Mouse (Mus musculus): ENCODE data around the gene Skint7. TPM values are rescaled to one million over a fixed set of nuclear protein-coding genes. Genes with fewer than 3 reads are reported as not detected.
"Not testable (repeated sequence)": the region's sequence is repeated elsewhere in the genome, so short reads cannot be mapped to it uniquely, and the experiment has no call there.

Gene Skint7
- not detected for total RNA-seq (2021)
- long read RNA-seq, experiment 1 = 0 reads
- long read RNA-seq, experiment 2 = 0 reads

GRCm38 (mm10) chr4:111972623-111973022, at the start of gene Skint7:
TSS of gene Skint7 (plus strand) at chr4:111972923.
- DNase-seq = no peak
- intact Hi-C loops (cut with DNase I) = no loop called here

GRCm38 (mm10) chr4:111961309-111961708, 11.4 kb upstream of the Skint7 start:
- intact Hi-C loops (cut with DNase I) = no loop called here
- no peak for DNase-seq

GRCm38 (mm10) chr4:111963241-111963640, 9.5 kb upstream of the Skint7 start:
- DNase-seq; intact Hi-C loops (cut with DNase I): not testable (repeated sequence)

GRCm38 (mm10) chr4:111963669-111964068, 9.1 kb upstream of the Skint7 start:
- DNase-seq = no peak
- intact Hi-C loops (cut with DNase I) = no loop called here

- no peak for DNase-seq
- intact Hi-C loops (cut with DNase I) = no loop called here
These were observed 33.2 kb downstream of the Skint7 start, which contains the start of gene Skint1 for GRCm38 (mm10) chr4:112005969-112006368. TSS of gene Skint1 (plus strand) at chr4:112006269.

Other genes with a start within 250 kb of the Skint7 start
- under 1 TPM in 1 of 2 experiments, not detected in 1; 0.41 TPM for gene Slc5a9, start 70.0 kb upstream of the Skint7 start, total RNA-seq (2021)
- gene Skint8, start 53.5 kb upstream of the Skint7 start, total RNA-seq (2021) = not detected
- gene Skint1, start 33.3 kb downstream of the Skint7 start, total RNA-seq (2021) = not detected
- not detected for gene Skint4, start 99.1 kb downstream of the Skint7 start, total RNA-seq (2021)

All from heart, postnatal 14 days (tissue).